Mouse (Mus musculus) myocyte (in vitro differentiated cells): Measurements from ENCODE around the gene Gm11042. TPM values are rescaled to one million over a fixed set of nuclear protein-coding genes. Genes with fewer than 3 reads are reported as not detected.

Experiments used
- H3K27me3 ChIP-seq: one replicate; pipeline ENCODE4 v1.6.1; 2011; ENCODE audit not compliant: control insufficient read depth, insufficient read depth, insufficient read length
- H3K36me3 ChIP-seq: one replicate; pipeline ENCODE4 v1.6.1; 2011; ENCODE audit not compliant: control insufficient read depth, insufficient read depth
- H3K4me2 ChIP-seq: one replicate; pipeline ENCODE4 v1.6.1; 2011; ENCODE audit warnings: low read depth, control low read depth
- H3K4me3 ChIP-seq: one replicate; pipeline ENCODE4 v1.5.1; 2011; ENCODE audit warnings: mild to moderate bottlenecking, control low read depth, moderate library complexity
- H3K79me2 ChIP-seq: one replicate; pipeline ENCODE4 v1.6.1; 2011; ENCODE audit not compliant: control insufficient read depth, insufficient read depth
- H3ac ChIP-seq: one replicate; pipeline ENCODE4 v1.6.1; 2011; ENCODE audit not compliant: control insufficient read depth, insufficient read length
- CEBPB ChIP-seq: IDR thresholded peaks from 2 replicates; pipeline ENCODE4 v1.6.1; 2011; ENCODE audit warnings: mild to moderate bottlenecking, moderate library complexity; ENCODE audit not compliant: poor library complexity, insufficient read depth, severe bottlenecking
- E2F4 ChIP-seq: IDR thresholded peaks from one replicate; pipeline ENCODE4 v1.6.1; 2011; ENCODE audit warnings: mild to moderate bottlenecking, control low read depth, moderate library complexity; ENCODE audit not compliant: insufficient read depth
- MAX ChIP-seq: IDR thresholded peaks from one replicate; pipeline ENCODE4 v1.6.1; 2011; ENCODE audit warnings: low read depth, mild to moderate bottlenecking, control low read depth
- MYOD1 ChIP-seq, 3 experiments: IDR thresholded peaks; one replicate each; pipeline ENCODE4 v1.6.1; 2011; ENCODE audit warnings: control low read depth in 2 of 3, low read depth in 2 of 3, mild to moderate bottlenecking in 2 of 3, moderate library complexity in 1 of 3; ENCODE audit not compliant: insufficient read length in 2 of 3, control insufficient read depth in 1 of 3
- MYOG ChIP-seq, 3 experiments: IDR thresholded peaks; one replicate each; pipeline ENCODE4 v1.6.1; 2011; ENCODE audit warnings: control low read depth in 2 of 3, low read depth in 2 of 3, mild to moderate bottlenecking in 2 of 3; ENCODE audit not compliant: insufficient read length in 2 of 3, control insufficient read depth in 1 of 3, insufficient read depth in 1 of 3
- POLR2A ChIP-seq: IDR thresholded peaks from one replicate; pipeline ENCODE4 v1.6.1; 2011; ENCODE audit warnings: low read depth, mild to moderate bottlenecking, control low read depth, moderate library complexity; ENCODE audit not compliant: insufficient read length
- POLR2AphosphoS2 ChIP-seq: IDR thresholded peaks from one replicate; pipeline ENCODE4 v1.6.1; 2011; ENCODE audit warnings: low read depth, control low read depth; ENCODE audit not compliant: insufficient read length
- REST ChIP-seq: IDR thresholded peaks from one replicate; pipeline ENCODE4 v1.6.1; 2011; ENCODE audit warnings: mild to moderate bottlenecking, control low read depth, moderate library complexity; ENCODE audit not compliant: insufficient read depth, insufficient read length
- SRF ChIP-seq: IDR thresholded peaks from one replicate; pipeline ENCODE4 v1.6.1; 2011; ENCODE audit warnings: low read depth; ENCODE audit not compliant: control insufficient read depth, insufficient read length
- TCF12 ChIP-seq: IDR thresholded peaks from one replicate; pipeline ENCODE4 v1.6.1; 2011; ENCODE audit warnings: mild to moderate bottlenecking, control low read depth; ENCODE audit not compliant: poor library complexity, insufficient read depth, severe bottlenecking
- TCF3 ChIP-seq: IDR thresholded peaks from one replicate; pipeline ENCODE4 v1.6.1; 2011; ENCODE audit warnings: low read depth, control low read depth; ENCODE audit not compliant: insufficient read length
- USF1 ChIP-seq: IDR thresholded peaks from one replicate; pipeline ENCODE4 v1.6.1; 2011; ENCODE audit warnings: low read depth, mild to moderate bottlenecking, control low read depth, moderate library complexity
- polyA plus RNA-seq: library from polyadenylated mRNA; unstranded; fragments of >200 nt; fragmentation: generic; extraction: Trizol; gene quantifications from one replicate; pipeline ENCODE4 v1.2.1, GENCODE M21; 2012; ENCODE audit warnings: missing spikeins

Gm11042 gene
- polyA plus RNA-seq, 1 experiment, result not detected

- Histone ChIP-seq H3ac (no peak overlapping the region), H3K4me3 (no peak overlapping the region), H3K4me2 (no peak overlapping the region), H3K79me2 (no peaks in the 10 kb centered on the region), H3K27me3 (no peaks in the 10 kb centered on the region), H3K36me3 (no peaks in the 10 kb centered on the region)
- TF ChIP-seq POLR2A, result no peak
- TF ChIP-seq SRF, result no peak
- TF ChIP-seq MAX, result no peak
- no peak for TF ChIP-seq REST
- TF ChIP-seq MYOG (IDR thresholded peaks at IDR 0.05; ENCODE audit: control insufficient read depth in 1 of 3, insufficient read depth in 1 of 3, insufficient read length in 2 of 3, low read depth in 2 of 3), result no peak
- no peak for TF ChIP-seq POLR2AphosphoS2
- TF ChIP-seq MYOD1 (IDR thresholded peaks at IDR 0.05; ENCODE audit: control insufficient read depth in 1 of 3, insufficient read length in 2 of 3, low read depth in 2 of 3), result no peak
- no peak for TF ChIP-seq TCF12
- TF ChIP-seq TCF3, result no peak
- TF ChIP-seq E2F4, result no peak
- TF ChIP-seq USF1, result no peak
- no peak for TF ChIP-seq CEBPB
Observed at GRCm38 (mm10) chr12:74333016-74333415, 16.8 kb upstream of the Gm11042 start.

GRCm38 (mm10) chr12:74329759-74330158 is 13.6 kb upstream of the Gm11042 start:
- Histone ChIP-seq H3K4me3 (no peak overlapping the region), H3K27me3 (no peaks in the 10 kb centered on the region), H3ac (no peak overlapping the region), H3K79me2 (no peaks in the 10 kb centered on the region), H3K36me3 (no peaks in the 10 kb centered on the region), H3K4me2 (no peak overlapping the region)
- TF ChIP-seq MYOD1 (IDR thresholded peaks at IDR 0.05; ENCODE audit: control insufficient read depth in 1 of 3, insufficient read length in 2 of 3, low read depth in 2 of 3) (no peak), USF1 (no peak), MAX (no peak), POLR2AphosphoS2 (no peak), MYOG (IDR thresholded peaks at IDR 0.05; ENCODE audit: control insufficient read depth in 1 of 3, insufficient read depth in 1 of 3, insufficient read length in 2 of 3, low read depth in 2 of 3) (no peak), REST (no peak), SRF (no peak), TCF3 (no peak), CEBPB (no peak), POLR2A (no peak), E2F4 (no peak), TCF12 (no peak)

GRCm38 (mm10) chr12:74326644-74327043 is 10.4 kb upstream of the Gm11042 start:
- TF ChIP-seq TCF12, result no peak
- no peak for TF ChIP-seq MAX
- no peak for TF ChIP-seq CEBPB
- no peak for TF ChIP-seq POLR2AphosphoS2
- TF ChIP-seq MYOD1 (IDR thresholded peaks at IDR 0.05; ENCODE audit: control insufficient read depth in 1 of 3, insufficient read length in 2 of 3, low read depth in 2 of 3), result no peak
- TF ChIP-seq E2F4, result no peak
- no peak for TF ChIP-seq POLR2A
- TF ChIP-seq USF1, result no peak
- TF ChIP-seq SRF, result no peak
- TF ChIP-seq MYOG (IDR thresholded peaks at IDR 0.05; ENCODE audit: control insufficient read depth in 1 of 3, insufficient read depth in 1 of 3, insufficient read length in 2 of 3, low read depth in 2 of 3), result no peak
- TF ChIP-seq REST, result no peak
- no peak for TF ChIP-seq TCF3

GRCm38 (mm10) chr12:74321981-74322380 is 5.8 kb upstream of the Gm11042 start:
- H3K27me3 ChIP-seq, result no peaks in the 10 kb centered on the region
- H3K79me2 ChIP-seq, result no peaks in the 10 kb centered on the region
- no peak overlapping the region for H3K4me3 ChIP-seq
- no peak overlapping the region for H3ac ChIP-seq
- H3K36me3 ChIP-seq, result no peaks in the 10 kb centered on the region
- TF ChIP-seq MYOD1 (IDR thresholded peaks at IDR 0.05; ENCODE audit: control insufficient read depth in 1 of 3, insufficient read length in 2 of 3, low read depth in 2 of 3), result no peak
- TF ChIP-seq TCF3, result no peak
- no peak for TF ChIP-seq REST
- no peak for TF ChIP-seq POLR2AphosphoS2
- TF ChIP-seq MYOG (IDR thresholded peaks at IDR 0.05; ENCODE audit: control insufficient read depth in 1 of 3, insufficient read depth in 1 of 3, insufficient read length in 2 of 3, low read depth in 2 of 3), result no peak
- TF ChIP-seq TCF12, result no peak
- no peak for TF ChIP-seq E2F4
- no peak for TF ChIP-seq CEBPB
- no peak for TF ChIP-seq SRF
- TF ChIP-seq POLR2A, result no peak
- no peak for TF ChIP-seq USF1
- no peak for TF ChIP-seq MAX
- no peak overlapping the region for H3K4me2 ChIP-seq

More at GRCm38 (mm10) chr12:74326644-74327043, 10.4 kb upstream of the Gm11042 start:
- no peak overlapping the region for H3K4me3 ChIP-seq
- no peaks in the 10 kb centered on the region for H3K36me3 ChIP-seq
- no peaks in the 10 kb centered on the region for H3K27me3 ChIP-seq
- no peaks in the 10 kb centered on the region for H3K79me2 ChIP-seq
- H3ac ChIP-seq, result no peak overlapping the region
- no peak overlapping the region for H3K4me2 ChIP-seq
